In genomic region chr6:118022898-118023635, GRCm38 (mm10) we compare ENCODE assay signal across 22 mouse cellular contexts. TPM values are rescaled to one million over a fixed set of nuclear protein-coding genes. Genes with fewer than 3 reads are reported as not detected.
A peak's percentile ranks its signal among the peaks of the same experiment; 100 is the strongest.
DNase-seq lines count a peak whose midpoint lies in the region; ATAC-seq and TF ChIP-seq lines count a peak whose summit lies in the region.
"Had no signal": no experiment of that assay in that cellular context is flagged by ENCODE, and none has a peak within 500 bp of the region (broad histone marks: within the 10 kb centered on the region; RNA-seq: fewer than 3 reads in every experiment).

No protein-coding gene starts in this region.

- no peak overlapping the region for H3K4me3 ChIP-seq in left cerebral cortex, adult 2 months
- H3K4me3 ChIP-seq in liver, postnatal 0 days (ENCODE audit: low read depth, low read length) = no peak overlapping the region
- H3K4me3 ChIP-seq: forebrain, embryonic 13.5 days; gastrocnemius, adult 2 months; heart, embryonic 12.5 days; hindbrain, embryonic 13.5 days; liver, embryonic 15.5 days; midbrain, embryonic 15.5 days; myocyte; neural tube, embryonic 15.5 days had no signal

- DNase-seq in layer of hippocampus, adult 9-11 months = peak; percentile 58
- DNase-seq in layer of hippocampus, adult 9-10 months (ENCODE audit: low spot score) = no peak
- peak; percentile 63 to 81 for DNase-seq in frontal cortex, adult 2 months (ENCODE audit: extremely low spot score in 1 of 2, low spot score in 1 of 2)
- peak; percentile 61 to 69 for DNase-seq in left cerebral cortex, adult 2 months (ENCODE audit: extremely low spot score in 1 of 2, low spot score in 2 of 2)
- DNase-seq in right cerebral cortex, postnatal 10 days (ENCODE audit: low spot score in 2 of 2) = peak; percentile 49 to 63
- no peak for DNase-seq in liver, postnatal 0 days
- DNase-seq in ovary, postnatal 10 days (ENCODE audit: low spot score) = no peak
- no peak for DNase-seq in kidney, postnatal 4 days
- DNase-seq: adrenal gland, adult 2 months; gastrocnemius, adult 2 months; kidney, adult 8-10 months; kidney, postnatal 25 days; thymus, adult 18-20 months had no signal

- peak overlapping the region; percentile 76 for H3K27ac ChIP-seq in left cerebral cortex, adult 2 months
- H3K27ac ChIP-seq in liver, postnatal 0 days (ENCODE audit: low read depth) = no peak overlapping the region
- H3K27ac ChIP-seq: forebrain, embryonic 13.5 days; gastrocnemius, adult 2 months; hindbrain, embryonic 13.5 days; liver, embryonic 15.5 days; midbrain, embryonic 15.5 days; neural tube, embryonic 15.5 days had no signal

- no peak for TF ChIP-seq EP300 in liver, postnatal 0 days (IDR thresholded peaks at IDR 0.05; ENCODE audit: low read depth)

- no peak overlapping the region for H3K9ac ChIP-seq in liver, postnatal 0 days (replicated peaks)
- H3K9ac ChIP-seq: forebrain, embryonic 13.5 days; heart, embryonic 12.5 days; hindbrain, embryonic 13.5 days; liver, embryonic 15.5 days; midbrain, embryonic 15.5 days; neural tube, embryonic 15.5 days had no signal

- H3K36me3 ChIP-seq in liver, postnatal 0 days (replicated peaks; ENCODE audit: insufficient read depth, low read length) = no peaks in the 10 kb centered on the region
- H3K36me3 ChIP-seq: heart, embryonic 12.5 days; hindbrain, embryonic 13.5 days; liver, embryonic 15.5 days; midbrain, embryonic 15.5 days; neural tube, embryonic 15.5 days had no signal

- H3K9me3 ChIP-seq in liver, postnatal 0 days (ENCODE audit: low read length) = no peaks in the 10 kb centered on the region
- H3K9me3 ChIP-seq: forebrain, embryonic 13.5 days; heart, embryonic 12.5 days; hindbrain, embryonic 13.5 days; liver, embryonic 15.5 days; midbrain, embryonic 15.5 days; neural tube, embryonic 15.5 days had no signal

- H3K4me1 ChIP-seq in liver, postnatal 0 days (ENCODE audit: insufficient read depth) = no peaks in the 10 kb centered on the region
- H3K4me1 ChIP-seq: heart, embryonic 12.5 days; liver, embryonic 15.5 days had no signal

- TF ChIP-seq CTCF in left cerebral cortex, adult 2 months (IDR thresholded peaks at IDR 0.05) = no peak
- TF ChIP-seq CTCF in liver, postnatal 0 days (IDR thresholded peaks at IDR 0.05; ENCODE audit: low read depth) = no peak

- WGBS in liver, postnatal 0 days (ENCODE audit: insufficient replicate concordance) = 63% methylated on average over 15 of the region's 15 CpGs

- H3K27me3 ChIP-seq in liver, postnatal 0 days (ENCODE audit: insufficient read depth, low read length) = no peaks in the 10 kb centered on the region
- H3K27me3 ChIP-seq: forebrain, embryonic 13.5 days; midbrain, embryonic 15.5 days; neural tube, embryonic 15.5 days had no signal

- intact Hi-C loops in left cerebral cortex, adult 2 months (cut with DNase I) = loop anchor here (1.0 kb wide), 1 partner anchor 47 kb away; no protein-coding TSS in a partner anchor

- ATAC-seq in liver, postnatal 0 days = no peak
- ATAC-seq: forebrain, embryonic 13.5 days; inflammation-experienced regulatory T-cells, adult 6 months; lung, postnatal 0 days; midbrain, embryonic 15.5 days had no signal

- H3K4me2 ChIP-seq in liver, postnatal 0 days (ENCODE audit: low read depth, low read length) = no peak overlapping the region
- H3K4me2 ChIP-seq: forebrain, embryonic 13.5 days; heart, embryonic 12.5 days; hindbrain, embryonic 13.5 days; liver, embryonic 15.5 days; midbrain, embryonic 15.5 days; neural tube, embryonic 15.5 days had no signal

RNA-seq across cellular contexts. Expression of gene Rasgef1a, which starts 11.8 kb away (rescaled TPM):
- 154 and 164 TPM in 2 replicates for polyA plus RNA-seq in frontal cortex, adult 2 months (2012; rRNA removed)
- 100 to 1,000 TPM; 208 to 213 TPM for total RNA-seq in left cerebral cortex, adult 2 months (2021)
- 0.06 and 0.11 TPM in 2 replicates for polyA plus RNA-seq in liver, postnatal 0 days (2015; fragmentation: Nextera tagmentation; extraction: Ambion mirVana)

Comparison
In these comparisons a context has a peak if more than half of its experiments do, and no peak if none do; other contexts are left out.
1. DNase-seq: peak in layer of hippocampus, adult 9-11 months (single experiment), frontal cortex, adult 2 months (2 of 2), left cerebral cortex, adult 2 months (2 of 2) and right cerebral cortex, postnatal 10 days (2 of 2); none in layer of hippocampus, adult 9-10 months (single experiment), liver, postnatal 0 days (single experiment), ovary, postnatal 10 days (single experiment) and kidney, postnatal 4 days (0 of 2).
2. RNA of gene Rasgef1a, which starts 11.8 kb away (polyA plus RNA-seq): 154 to 164 TPM in frontal cortex, adult 2 months; 0.06 to 0.11 TPM in liver, postnatal 0 days; every median in the first group is over 100 times any median in the second.